Mouse (Mus musculus): ENCODE measurements around the gene Man1a2. TPM values are rescaled to one million over a fixed set of nuclear protein-coding genes. Genes with fewer than 3 reads are reported as not detected.

Gene Man1a2
- polyA plus RNA-seq (2014; fragmentation: Nextera tagmentation; extraction: Ambion mirVana) = 28.6 and 36.8 TPM in 2 replicates

- under 1% methylated on average over 83 of the region's 92 CpGs for WGBS
These were observed at the start of gene Man1a2 for GRCm38 (mm10) chr3:100685087-100685762. Man1a2 (minus strand) TSS chr3:100685503.

GRCm38 (mm10) chr3:100734482-100735154 lies 49.3 kb upstream of the Man1a2 start:
- no peak overlapping the region for H3K27ac ChIP-seq (ENCODE audit: low read depth, low read length)
- 75% methylated on average over 12 of the region's 12 CpGs for WGBS
- DNase-seq (ENCODE audit: low spot score) = no peak
- no peaks in the 10 kb centered on the region for H3K36me3 ChIP-seq (ENCODE audit: control insufficient read depth, insufficient read depth, low read length)
- H3K4me1 ChIP-seq (ENCODE audit: control insufficient read depth, insufficient read depth, low read length) = no peaks in the 10 kb centered on the region
- no peak overlapping the region for H3K9ac ChIP-seq (ENCODE audit: low read length)
- H3K9me3 ChIP-seq (replicated peaks; ENCODE audit: control insufficient read depth, low read length) = no peaks in the 10 kb centered on the region
- H3K4me2 ChIP-seq (ENCODE audit: low read length) = no peak overlapping the region
- no peak for ATAC-seq
- no peaks in the 10 kb centered on the region for H3K27me3 ChIP-seq (replicated peaks; ENCODE audit: control insufficient read depth, insufficient read depth, low read length)
- no peak overlapping the region for H3K4me3 ChIP-seq (ENCODE audit: low read depth, low read length)

More at GRCm38 (mm10) chr3:100685087-100685762, at the start of gene Man1a2:
- DNase-seq (ENCODE audit: low spot score) = peak; percentile 90
- H3K9me3 ChIP-seq (replicated peaks; ENCODE audit: control insufficient read depth, low read length) = no peaks in the 10 kb centered on the region
- peak within 1 kb of the TSS; percentile 84 for H3K4me3 ChIP-seq (ENCODE audit: low read depth, low read length)
- H3K36me3 ChIP-seq (ENCODE audit: control insufficient read depth, insufficient read depth, low read length) = no peaks in the 10 kb centered on the region
- H3K27ac ChIP-seq (ENCODE audit: low read depth, low read length) = peak within 1 kb of the TSS; percentile 98
- peak; percentile 93 for ATAC-seq
- H3K9ac ChIP-seq (ENCODE audit: low read length) = peak within 1 kb of the TSS; percentile 87
- H3K4me2 ChIP-seq (ENCODE audit: low read length) = peak within 1 kb of the TSS; percentile 75
- H3K27me3 ChIP-seq (replicated peaks; ENCODE audit: control insufficient read depth, insufficient read depth, low read length) = 0 out of 2 replicates have a peak, but pooled peaks cover 2% of the 10 kb centered on the region
- peaks cover 20% of the 10 kb centered on the region for H3K4me1 ChIP-seq (ENCODE audit: control insufficient read depth, insufficient read depth, low read length)

- Histone ChIP-seq H3K9ac (ENCODE audit: low read length) (no peak overlapping the region), H3K36me3 (ENCODE audit: control insufficient read depth, insufficient read depth, low read length) (no peaks in the 10 kb centered on the region), H3K27me3 (replicated peaks; ENCODE audit: control insufficient read depth, insufficient read depth, low read length) (no peaks in the 10 kb centered on the region), H3K4me2 (ENCODE audit: low read length) (no peak overlapping the region), H3K4me1 (ENCODE audit: control insufficient read depth, insufficient read depth, low read length) (no peaks in the 10 kb centered on the region), H3K9me3 (replicated peaks; ENCODE audit: control insufficient read depth, low read length) (no peaks in the 10 kb centered on the region), H3K4me3 (ENCODE audit: low read depth, low read length) (no peak overlapping the region), H3K27ac (ENCODE audit: low read depth, low read length) (no peak overlapping the region)
- no peak for ATAC-seq
- no peak for DNase-seq (ENCODE audit: low spot score)
- 94% methylated on average over 11 of the region's 11 CpGs for WGBS
These were observed 46.6 kb upstream of the Man1a2 start for GRCm38 (mm10) chr3:100731896-100732295.

GRCm38 (mm10) chr3:100731347-100731746 lies 46.0 kb upstream of the Man1a2 start:
- no peak for ATAC-seq
- H3K4me1 ChIP-seq (ENCODE audit: control insufficient read depth, insufficient read depth, low read length) = no peaks in the 10 kb centered on the region
- no peak overlapping the region for H3K27ac ChIP-seq (ENCODE audit: low read depth, low read length)
- peak; percentile 11 for DNase-seq (ENCODE audit: low spot score)
- H3K9ac ChIP-seq (ENCODE audit: low read length) = no peak overlapping the region
- no peaks in the 10 kb centered on the region for H3K27me3 ChIP-seq (replicated peaks; ENCODE audit: control insufficient read depth, insufficient read depth, low read length)
- H3K4me3 ChIP-seq (ENCODE audit: low read depth, low read length) = no peak overlapping the region
- H3K4me2 ChIP-seq (ENCODE audit: low read length) = no peak overlapping the region
- no peaks in the 10 kb centered on the region for H3K36me3 ChIP-seq (ENCODE audit: control insufficient read depth, insufficient read depth, low read length)
- H3K9me3 ChIP-seq (replicated peaks; ENCODE audit: control insufficient read depth, low read length) = no peaks in the 10 kb centered on the region
- 85% methylated on average over 3 of the region's 3 CpGs for WGBS

- H3K9ac ChIP-seq (ENCODE audit: low read length) = no peak overlapping the region
- H3K4me1 ChIP-seq (ENCODE audit: control insufficient read depth, insufficient read depth, low read length) = no peaks in the 10 kb centered on the region
- no peaks in the 10 kb centered on the region; the same call in 1 of the 2 replicates for H3K9me3 ChIP-seq (replicated peaks; ENCODE audit: control insufficient read depth, low read length)
- H3K27ac ChIP-seq (ENCODE audit: low read depth, low read length) = no peak overlapping the region
- no peak overlapping the region for H3K4me2 ChIP-seq (ENCODE audit: low read length)
- ATAC-seq (no peak), DNase-seq (ENCODE audit: low spot score) (peak; percentile 28)
- no peak overlapping the region for H3K4me3 ChIP-seq (ENCODE audit: low read depth, low read length)
- no peaks in the 10 kb centered on the region for H3K27me3 ChIP-seq (replicated peaks; ENCODE audit: control insufficient read depth, insufficient read depth, low read length)
- WGBS = 83% methylated on average over 4 of the region's 4 CpGs
- H3K36me3 ChIP-seq (ENCODE audit: control insufficient read depth, insufficient read depth, low read length) = no peaks in the 10 kb centered on the region
These were observed 42.9 kb upstream of the Man1a2 start for GRCm38 (mm10) chr3:100728008-100728712.

- WGBS = 92% methylated on average over 11 of the region's 11 CpGs
These were observed 40.8 kb upstream of the Man1a2 start for GRCm38 (mm10) chr3:100725960-100726674.

GRCm38 (mm10) chr3:100720786-100721300 lies 35.5 kb upstream of the Man1a2 start:
- H3K27ac ChIP-seq (ENCODE audit: low read depth, low read length) = no peak overlapping the region
- no peak overlapping the region for H3K9ac ChIP-seq (ENCODE audit: low read length)
- H3K4me3 ChIP-seq (ENCODE audit: low read depth, low read length) = no peak overlapping the region
- H3K27me3 ChIP-seq (replicated peaks; ENCODE audit: control insufficient read depth, insufficient read depth, low read length) = no peaks in the 10 kb centered on the region
- H3K4me2 ChIP-seq (ENCODE audit: low read length) = no peak overlapping the region
- H3K36me3 ChIP-seq (ENCODE audit: control insufficient read depth, insufficient read depth, low read length) = no peaks in the 10 kb centered on the region
- H3K9me3 ChIP-seq (replicated peaks; ENCODE audit: control insufficient read depth, low read length) = no peaks in the 10 kb centered on the region; the same call in 1 of the 2 replicates
- 93% methylated on average over 5 of the region's 5 CpGs for WGBS
- DNase-seq (ENCODE audit: low spot score) (no peak), ATAC-seq (no peak)
- H3K4me1 ChIP-seq (ENCODE audit: control insufficient read depth, insufficient read depth, low read length) = no peaks in the 10 kb centered on the region

More at GRCm38 (mm10) chr3:100725960-100726674, 40.8 kb upstream of the Man1a2 start:
- H3K4me3 ChIP-seq (ENCODE audit: low read depth, low read length) = no peak overlapping the region
- no peaks in the 10 kb centered on the region for H3K27me3 ChIP-seq (replicated peaks; ENCODE audit: control insufficient read depth, insufficient read depth, low read length)
- no peaks in the 10 kb centered on the region; the same call in 1 of the 2 replicates for H3K9me3 ChIP-seq (replicated peaks; ENCODE audit: control insufficient read depth, low read length)
- ATAC-seq = no peak
- H3K4me1 ChIP-seq (ENCODE audit: control insufficient read depth, insufficient read depth, low read length) = no peaks in the 10 kb centered on the region
- no peak overlapping the region for H3K27ac ChIP-seq (ENCODE audit: low read depth, low read length)
- no peaks in the 10 kb centered on the region for H3K36me3 ChIP-seq (ENCODE audit: control insufficient read depth, insufficient read depth, low read length)
- H3K9ac ChIP-seq (ENCODE audit: low read length) = no peak overlapping the region
- no peak overlapping the region for H3K4me2 ChIP-seq (ENCODE audit: low read length)
- DNase-seq (ENCODE audit: low spot score) = no peak

- Histone ChIP-seq H3K27me3 (replicated peaks; ENCODE audit: control insufficient read depth, insufficient read depth, low read length) (no peaks in the 10 kb centered on the region), H3K9me3 (replicated peaks; ENCODE audit: control insufficient read depth, low read length) (no peaks in the 10 kb centered on the region), H3K4me1 (ENCODE audit: control insufficient read depth, insufficient read depth, low read length) (no peaks in the 10 kb centered on the region), H3K4me2 (ENCODE audit: low read length) (no peak overlapping the region), H3K9ac (ENCODE audit: low read length) (no peak overlapping the region), H3K4me3 (ENCODE audit: low read depth, low read length) (no peak overlapping the region), H3K36me3 (ENCODE audit: control insufficient read depth, insufficient read depth, low read length) (no peaks in the 10 kb centered on the region), H3K27ac (ENCODE audit: low read depth, low read length) (no peak overlapping the region)
- 72% methylated on average over 7 of the region's 7 CpGs for WGBS
- no peak for ATAC-seq
- DNase-seq (ENCODE audit: low spot score) = no peak
These were observed 30.9 kb upstream of the Man1a2 start for GRCm38 (mm10) chr3:100716241-100716640.

Data from forebrain, embryonic 14.5 days (tissue).